Mouse (Mus musculus): ENCODE data around the gene Sema3c. TPM values are rescaled to one million over a fixed set of nuclear protein-coding genes. Genes with fewer than 3 reads are reported as not detected.
"Not testable (repeated sequence)": the region's sequence is repeated elsewhere in the genome, so short reads cannot be mapped to it uniquely, and the experiment has no call there.

Sema3c gene
- not detected in 2 replicates for polyA plus RNA-seq (2012; ENCODE audit: insufficient read depth, low replicate concordance)

GRCm38 (mm10) chr5:17573694-17574380, at the start of gene Sema3c:
Sema3c (plus strand) TSS chr5:17574281.
- Histone ChIP-seq H3K27me3 (replicated peaks) (peaks cover 22% of the 10 kb centered on the region), H3K4me1 (peaks cover 6% of the 10 kb centered on the region; the same call in 1 of the 2 replicates), H3K36me3 (replicated peaks; ENCODE audit: low read length) (no peaks in the 10 kb centered on the region), H3K9me3 (no peaks in the 10 kb centered on the region), H3K4me3 (replicated peaks) (peak within 1 kb of the TSS; percentile 88)
- TF ChIP-seq GATA1 (IDR thresholded peaks at IDR 0.05; ENCODE audit: borderline replicate concordance, low read length): no peak
- no peak for TF ChIP-seq FLI1 (IDR thresholded peaks at IDR 0.05; ENCODE audit: low read length)

DNA sequence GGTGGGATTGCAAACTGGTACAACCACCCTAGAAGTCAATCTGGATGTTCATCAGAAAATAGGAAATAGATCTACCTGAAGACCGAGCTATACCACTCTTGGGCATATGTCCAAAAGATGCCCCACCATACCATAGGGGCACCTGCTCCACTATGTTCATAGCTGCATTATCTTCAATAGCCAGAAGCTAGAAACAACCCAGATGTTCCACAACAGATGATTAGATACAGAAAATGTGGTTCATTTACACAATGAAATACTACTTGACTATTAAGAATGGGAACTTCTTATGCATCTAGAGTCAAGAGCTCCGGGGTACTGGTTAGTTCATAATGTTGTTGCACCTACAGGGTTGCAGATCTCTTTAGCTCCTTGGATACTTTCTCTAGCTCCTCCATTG, 42.9 kb upstream of the Sema3c start:
- not testable (repeated sequence) for H3K4me1 ChIP-seq; H3K4me3 ChIP-seq (replicated peaks); H3K9me3 ChIP-seq; H3K36me3 ChIP-seq (replicated peaks; ENCODE audit: low read length); H3K27me3 ChIP-seq (replicated peaks)

GRCm38 (mm10) chr5:17543141-17543540, 30.9 kb upstream of the Sema3c start:
- H3K9me3 ChIP-seq: no peaks in the 10 kb centered on the region
- H3K27me3 ChIP-seq (replicated peaks): no peaks in the 10 kb centered on the region
- TF ChIP-seq GATA1 (IDR thresholded peaks at IDR 0.05; ENCODE audit: borderline replicate concordance, low read length) (no peak), FLI1 (IDR thresholded peaks at IDR 0.05; ENCODE audit: low read length) (no peak)

DNA sequence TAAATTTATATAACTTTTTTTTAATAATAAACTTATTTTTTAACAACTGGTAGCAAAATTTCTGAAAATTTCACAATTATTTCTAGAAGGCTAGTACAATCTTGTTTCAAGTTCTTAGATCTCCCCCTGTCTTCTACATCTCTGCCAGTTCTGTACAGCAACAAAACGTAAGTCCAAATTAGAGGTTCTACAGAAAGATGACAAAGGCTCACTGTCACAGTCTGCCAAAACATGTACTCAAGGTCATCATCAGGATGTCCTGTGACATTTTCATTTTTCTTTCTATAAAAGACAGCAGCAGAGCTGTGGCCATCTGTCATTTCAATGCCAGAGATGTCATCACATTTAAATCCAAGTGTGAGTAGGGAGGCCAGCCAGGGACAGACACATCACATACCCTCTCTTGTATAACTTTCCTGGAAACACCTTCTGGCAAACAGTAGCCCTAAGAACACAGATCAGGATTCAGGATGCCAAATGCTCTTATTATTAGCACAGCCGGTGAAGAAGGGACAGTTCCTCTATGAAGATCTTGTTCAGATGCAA, 29.1 kb upstream of the Sema3c start:
- Histone ChIP-seq H3K4me1 (no peaks in the 10 kb centered on the region), H3K36me3 (replicated peaks; ENCODE audit: low read length) (no peaks in the 10 kb centered on the region), H3K27me3 (replicated peaks) (no peaks in the 10 kb centered on the region), H3K9me3 (no peaks in the 10 kb centered on the region), H3K4me3 (replicated peaks) (no peak overlapping the region)
- TF ChIP-seq FLI1 (IDR thresholded peaks at IDR 0.05; ENCODE audit: low read length): no peak
- TF ChIP-seq GATA1 (IDR thresholded peaks at IDR 0.05; ENCODE audit: borderline replicate concordance, low read length): no peak

More at GRCm38 (mm10) chr5:17543141-17543540, 30.9 kb upstream of the Sema3c start:
- H3K4me1 ChIP-seq: no peaks in the 10 kb centered on the region
- H3K4me3 ChIP-seq (replicated peaks): no peak overlapping the region
- H3K36me3 ChIP-seq (replicated peaks; ENCODE audit: low read length): no peaks in the 10 kb centered on the region

- Histone ChIP-seq H3K27me3 (replicated peaks) (no peaks in the 10 kb centered on the region), H3K4me3 (replicated peaks) (no peak overlapping the region), H3K4me1 (no peaks in the 10 kb centered on the region), H3K9me3 (peaks cover 6% of the 10 kb centered on the region), H3K36me3 (replicated peaks; ENCODE audit: low read length) (no peaks in the 10 kb centered on the region)
- TF ChIP-seq FLI1 (IDR thresholded peaks at IDR 0.05; ENCODE audit: low read length): no peak
- no peak for TF ChIP-seq GATA1 (IDR thresholded peaks at IDR 0.05; ENCODE audit: borderline replicate concordance, low read length)
Observed at GRCm38 (mm10) chr5:17551693-17552092, 22.4 kb upstream of the Sema3c start.

DNA sequence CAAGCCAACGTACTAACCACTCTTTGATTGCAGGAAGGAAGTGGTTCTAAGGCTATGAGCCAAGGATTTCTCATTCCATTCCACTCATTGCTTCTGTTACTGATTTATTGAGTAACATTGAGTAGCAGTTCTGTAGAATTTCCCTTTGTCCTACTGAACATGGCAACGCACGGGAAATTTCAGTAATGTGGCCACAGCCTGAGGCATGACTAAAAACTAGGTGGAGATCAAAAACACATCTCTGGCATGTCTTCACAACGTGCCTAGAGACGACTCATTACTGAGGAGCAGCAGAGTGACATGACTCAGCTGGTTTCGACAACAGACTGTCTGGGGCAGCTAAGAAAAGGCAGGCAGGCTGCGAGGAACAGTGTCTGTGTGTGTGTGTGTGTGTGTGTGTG, 18.0 kb upstream of the Sema3c start:
- TF ChIP-seq GATA1 (IDR thresholded peaks at IDR 0.05; ENCODE audit: borderline replicate concordance, low read length) (no peak), FLI1 (IDR thresholded peaks at IDR 0.05; ENCODE audit: low read length) (no peak)
- Histone ChIP-seq H3K9me3 (peaks cover 6% of the 10 kb centered on the region), H3K4me3 (replicated peaks) (peak overlapping the region; percentile 44), H3K27me3 (replicated peaks) (no peaks in the 10 kb centered on the region), H3K36me3 (replicated peaks; ENCODE audit: low read length) (no peaks in the 10 kb centered on the region), H3K4me1 (no peaks in the 10 kb centered on the region)

- Histone ChIP-seq H3K9me3 (peaks cover 6% of the 10 kb centered on the region), H3K27me3 (replicated peaks) (no peaks in the 10 kb centered on the region), H3K36me3 (replicated peaks; ENCODE audit: low read length) (no peaks in the 10 kb centered on the region), H3K4me3 (replicated peaks) (no peak overlapping the region), H3K4me1 (no peaks in the 10 kb centered on the region)
- TF ChIP-seq GATA1 (IDR thresholded peaks at IDR 0.05; ENCODE audit: borderline replicate concordance, low read length) (no peak), FLI1 (IDR thresholded peaks at IDR 0.05; ENCODE audit: low read length) (no peak)
Observed at GRCm38 (mm10) chr5:17556715-17557265, 17.3 kb upstream of the Sema3c start.

DNA sequence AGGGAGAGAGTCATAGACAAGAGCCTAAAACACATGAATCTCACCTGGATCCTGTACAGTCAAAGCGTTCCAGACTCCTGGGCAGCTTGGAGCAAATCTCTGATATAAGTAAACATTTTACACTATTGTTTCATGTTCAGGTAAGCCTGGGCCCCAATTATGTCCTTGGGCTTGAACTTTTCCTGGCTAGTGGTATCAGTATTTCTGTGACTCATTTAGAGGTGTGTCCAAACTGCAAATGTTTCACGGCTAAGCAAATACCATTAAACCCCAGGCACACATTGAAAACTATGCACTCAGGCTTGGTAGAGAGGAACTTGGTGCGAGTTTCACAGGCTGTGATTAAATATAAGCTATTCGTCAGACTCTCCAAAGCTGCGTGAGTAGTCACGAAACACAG, 2.5 kb upstream of the Sema3c start:
- Histone ChIP-seq H3K27me3 (replicated peaks) (peaks cover 22% of the 10 kb centered on the region), H3K4me1 (peaks cover 6% of the 10 kb centered on the region; the same call in 1 of the 2 replicates), H3K36me3 (replicated peaks; ENCODE audit: low read length) (no peaks in the 10 kb centered on the region), H3K9me3 (no peaks in the 10 kb centered on the region), H3K4me3 (replicated peaks) (no peak overlapping the region)
- TF ChIP-seq GATA1 (IDR thresholded peaks at IDR 0.05; ENCODE audit: borderline replicate concordance, low read length): no peak
- TF ChIP-seq FLI1 (IDR thresholded peaks at IDR 0.05; ENCODE audit: low read length): no peak

DNA sequence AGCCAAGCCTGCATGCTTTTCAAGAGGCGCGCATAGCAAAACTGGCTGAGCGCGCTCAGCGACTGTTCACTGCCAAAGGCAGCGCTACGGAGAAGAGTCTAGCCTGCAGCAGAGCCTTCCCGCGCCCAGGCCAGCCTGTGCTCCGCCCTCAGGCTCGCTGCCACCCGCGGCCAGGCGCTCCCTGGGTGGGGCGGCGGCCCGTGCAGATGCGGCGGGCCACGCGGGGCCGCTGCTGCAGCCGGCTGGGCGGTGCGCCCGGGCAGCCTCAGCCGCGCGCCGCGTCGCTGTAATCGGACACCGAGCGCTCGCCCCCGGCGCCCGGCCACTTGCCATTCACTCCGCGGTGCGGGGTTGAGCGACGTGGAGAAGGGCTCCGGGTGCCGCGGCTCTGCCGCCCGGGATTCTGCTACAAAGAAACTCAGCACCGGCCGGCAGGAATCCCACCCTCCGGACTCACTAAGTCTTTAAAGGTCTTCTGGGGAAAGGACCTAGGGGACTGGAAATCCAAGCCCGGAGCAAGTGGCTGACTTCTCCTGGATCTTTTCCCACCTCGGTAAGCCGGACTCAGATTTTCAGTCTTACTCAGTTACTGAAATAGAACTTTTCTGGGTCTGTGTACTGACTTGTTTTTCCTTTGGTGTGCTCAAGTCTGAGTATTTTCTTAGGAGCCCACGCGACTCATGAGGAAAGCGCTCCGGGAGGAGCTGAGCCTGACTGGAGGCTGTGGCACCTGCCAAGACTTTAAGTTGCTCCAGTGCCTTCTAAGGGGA, 517 bp downstream of the Sema3c start:
- Histone ChIP-seq H3K4me1 (peaks cover 6% of the 10 kb centered on the region; the same call in 1 of the 2 replicates), H3K27me3 (replicated peaks) (peaks cover 22% of the 10 kb centered on the region), H3K9me3 (no peaks in the 10 kb centered on the region), H3K4me3 (replicated peaks) (peak overlapping the region; percentile 88), H3K36me3 (replicated peaks; ENCODE audit: low read length) (no peaks in the 10 kb centered on the region)
- TF ChIP-seq FLI1 (IDR thresholded peaks at IDR 0.05; ENCODE audit: low read length): no peak
- TF ChIP-seq GATA1 (IDR thresholded peaks at IDR 0.05; ENCODE audit: borderline replicate concordance, low read length): no peak

DNA sequence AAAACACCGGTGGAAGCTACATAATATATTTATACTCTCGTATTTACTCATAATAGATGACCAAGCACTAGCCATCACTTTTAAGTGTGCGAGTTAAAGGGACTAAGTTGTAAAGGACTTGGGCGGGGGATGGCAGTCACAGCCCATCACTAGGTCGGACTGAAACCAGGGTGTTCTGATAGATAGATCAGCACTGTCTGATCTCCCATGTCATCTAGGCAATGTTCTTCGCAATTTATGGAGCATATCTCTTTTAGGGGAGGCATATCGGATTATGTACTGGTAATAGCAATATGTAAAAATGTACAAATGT, 1.1 kb downstream of the Sema3c start:
- H3K36me3 ChIP-seq (replicated peaks; ENCODE audit: low read length): no peaks in the 10 kb centered on the region
- H3K4me1 ChIP-seq: peaks cover 6% of the 10 kb centered on the region; the same call in 1 of the 2 replicates
- no peak overlapping the region for H3K4me3 ChIP-seq (replicated peaks)
- peaks cover 22% of the 10 kb centered on the region for H3K27me3 ChIP-seq (replicated peaks)
- TF ChIP-seq FLI1 (IDR thresholded peaks at IDR 0.05; ENCODE audit: low read length): no peak
- no peak for TF ChIP-seq GATA1 (IDR thresholded peaks at IDR 0.05; ENCODE audit: borderline replicate concordance, low read length)
- no peaks in the 10 kb centered on the region for H3K9me3 ChIP-seq

All from megakaryocyte, embryonic 14.5 days (primary cell).